Mouse (Mus musculus) spleen, adult 2 months (tissue): Measurements from ENCODE around the gene Prkcb.

Experiments
- CTCF ChIP-seq: fragments of 200-500 bp; IDR thresholded peaks from 2 replicates; pipeline ENCODE4 v1.5.1; 2011; ENCODE audit warnings: mild to moderate bottlenecking, inconsistent platforms; ENCODE audit not compliant: insufficient read depth, insufficient read length, insufficient replicate concordance; ENCODE audit errors: extremely low read depth
- POLR2A ChIP-seq: fragments of 200-500 bp; IDR thresholded peaks from 2 replicates; pipeline ENCODE4 v1.6.1; 2011; ENCODE audit warnings: low read depth, low read length, inconsistent platforms

GRCm38 (mm10) chr7:122574418-122574817 is 285.9 kb downstream of the Prkcb start:
- TF ChIP-seq CTCF (no peak), POLR2A (no peak)
